Mouse (Mus musculus) neural tube, embryonic 12.5 days (tissue): ENCODE data around the gene Arid5a. TPM values are rescaled to one million over a fixed set of nuclear protein-coding genes. Genes with fewer than 3 reads are reported as not detected.

Experiments
- ATAC-seq: fragments of 200-750 bp; cut with Nextera tagmentation; 2 replicates; pipeline ENCODE4 v1.8.0; 2017; ENCODE audit warnings: low read depth, mild to moderate bottlenecking, moderate TSS enrichment, moderate library complexity; ENCODE audit not compliant: low FRiP score
- H3K27ac ChIP-seq: fragments of 300-500 bp; sonication (generic); 2 replicates; pipeline ENCODE4 v1.5.1; 2016
- H3K27me3 ChIP-seq: fragments of 300-500 bp; sonication (generic); replicated peaks from 2 replicates; pipeline ENCODE4 v1.6.1; 2016; ENCODE audit warnings: mild to moderate bottlenecking
- H3K36me3 ChIP-seq: fragments of 300-500 bp; sonication (generic); 2 replicates; pipeline ENCODE4 v1.6.1; 2016; ENCODE audit warnings: mild to moderate bottlenecking
- H3K4me1 ChIP-seq: fragments of 300-500 bp; sonication (generic); 2 replicates; pipeline ENCODE4 v1.6.1; 2016
- H3K4me2 ChIP-seq: fragments of 300-500 bp; sonication (generic); replicated peaks from 2 replicates; pipeline ENCODE4 v1.6.1; 2016; ENCODE audit warnings: mild to moderate bottlenecking
- H3K4me3 ChIP-seq: fragments of 300-500 bp; sonication (generic); 2 replicates; pipeline ENCODE4 v1.5.1; 2016
- H3K9ac ChIP-seq: fragments of 300-500 bp; sonication (generic); 2 replicates; pipeline ENCODE4 v1.6.1; 2016; ENCODE audit warnings: mild to moderate bottlenecking
- H3K9me3 ChIP-seq: fragments of 300-500 bp; sonication (generic); 2 replicates; pipeline ENCODE4 v1.6.1; 2016; ENCODE audit warnings: mild to moderate bottlenecking
- WGBS: fragments of 180-500 bp; shearing (Covaris S2); methylation state at CpG from one replicate; pipeline ENCODE4 v1.1.7; 2016; 5-methylcytosine and 5-hydroxymethylcytosine counted together
- polyA plus RNA-seq: library from polyadenylated mRNA; unstranded; fragments of >200 nt; fragmentation: Nextera tagmentation; extraction: Ambion mirVana; gene quantifications from 2 replicates; pipeline ENCODE4 v1.2.1, GENCODE M21; 2016

Gene Arid5a
- 4.1 and 5.2 TPM in 2 replicates for polyA plus RNA-seq

- Histone ChIP-seq H3K4me3 (peak within 1 kb of the TSS; percentile 58), H3K9ac (peak within 1 kb of the TSS; percentile 55), H3K27ac (no peak within 1 kb of the TSS), H3K4me2 (peak within 1 kb of the TSS; percentile 92), H3K4me1 (peaks cover 22% of the 10 kb centered on the region), H3K27me3 (peaks cover 24% of the 10 kb centered on the region; the same call in 1 of the 2 replicates), H3K9me3 (no peaks in the 10 kb centered on the region), H3K36me3 (no peaks in the 10 kb centered on the region)
- WGBS, result 1% methylated on average over 65 of the region's 65 CpGs
- peak; percentile 90 for ATAC-seq
Measured at GRCm38 (mm10) chr1:36307495-36308280, at the start of gene Arid5a. TSS of gene Arid5a (plus strand) at chr1:36307733.

GRCm38 (mm10) chr1:36258631-36259030 is 48.9 kb upstream of the Arid5a start:
- Histone ChIP-seq H3K9me3 (no peaks in the 10 kb centered on the region), H3K36me3 (no peaks in the 10 kb centered on the region), H3K4me1 (no peaks in the 10 kb centered on the region; the same call in 1 of the 2 replicates), H3K27me3 (peaks cover 1% of the 10 kb centered on the region; the same call in 1 of the 2 replicates), H3K9ac (no peak overlapping the region), H3K27ac (no peak overlapping the region), H3K4me3 (no peak overlapping the region), H3K4me2 (no peak overlapping the region)
- 50% methylated on average over 2 of the region's 2 CpGs for WGBS
- ATAC-seq, result no peak

- Histone ChIP-seq H3K9ac (no peak overlapping the region), H3K4me2 (no peak overlapping the region), H3K4me3 (no peak overlapping the region), H3K27me3 (no peaks in the 10 kb centered on the region; the same call in 1 of the 2 replicates), H3K36me3 (no peaks in the 10 kb centered on the region), H3K4me1 (no peaks in the 10 kb centered on the region; the same call in 1 of the 2 replicates), H3K9me3 (no peaks in the 10 kb centered on the region), H3K27ac (no peak overlapping the region)
- 92% methylated on average over 2 of the region's 2 CpGs for WGBS
- ATAC-seq, result no peak
Measured at GRCm38 (mm10) chr1:36259281-36259680, 48.3 kb upstream of the Arid5a start.

GRCm38 (mm10) chr1:36260418-36260817 is 47.1 kb upstream of the Arid5a start:
- no peaks in the 10 kb centered on the region for H3K27me3 ChIP-seq
- H3K36me3 ChIP-seq, result no peaks in the 10 kb centered on the region
- no peak overlapping the region for H3K9ac ChIP-seq
- H3K27ac ChIP-seq, result no peak overlapping the region
- ATAC-seq, result no peak
- no peaks in the 10 kb centered on the region for H3K4me1 ChIP-seq
- H3K9me3 ChIP-seq, result no peaks in the 10 kb centered on the region
- H3K4me2 ChIP-seq, result no peak overlapping the region
- WGBS, result 100% methylated on average over 1 of the region's 1 CpGs
- H3K4me3 ChIP-seq, result no peak overlapping the region

- Histone ChIP-seq H3K4me1 (no peaks in the 10 kb centered on the region), H3K4me3 (no peak overlapping the region), H3K9ac (no peak overlapping the region), H3K4me2 (no peak overlapping the region), H3K27me3 (no peaks in the 10 kb centered on the region), H3K36me3 (no peaks in the 10 kb centered on the region), H3K9me3 (no peaks in the 10 kb centered on the region), H3K27ac (no peak overlapping the region)
- WGBS, result 84% methylated on average over 19 of the region's 19 CpGs
- no peak for ATAC-seq
Measured at GRCm38 (mm10) chr1:36261708-36262504, 45.6 kb upstream of the Arid5a start.

GRCm38 (mm10) chr1:36263833-36264488 is 43.6 kb upstream of the Arid5a start:
- Histone ChIP-seq H3K4me2 (no peak overlapping the region), H3K9me3 (no peaks in the 10 kb centered on the region), H3K9ac (no peak overlapping the region), H3K4me3 (no peak overlapping the region), H3K4me1 (0 out of 2 replicates have a peak, but pooled peaks cover 1% of the 10 kb centered on the region), H3K36me3 (no peaks in the 10 kb centered on the region), H3K27me3 (peaks cover under 1% of the 10 kb centered on the region), H3K27ac (no peak overlapping the region)
- 78% methylated on average over 13 of the region's 13 CpGs for WGBS
- ATAC-seq, result no peak

- H3K9me3 ChIP-seq, result no peaks in the 10 kb centered on the region
- no peak overlapping the region for H3K27ac ChIP-seq
- no peak overlapping the region for H3K9ac ChIP-seq
- H3K36me3 ChIP-seq, result no peaks in the 10 kb centered on the region
- H3K4me3 ChIP-seq, result no peak overlapping the region
- H3K4me2 ChIP-seq, result no peak overlapping the region
- 0 out of 2 replicates have a peak, but pooled peaks cover 9% of the 10 kb centered on the region for H3K4me1 ChIP-seq
- peaks cover 9% of the 10 kb centered on the region for H3K27me3 ChIP-seq
- ATAC-seq, result no peak
- 87% methylated on average over 6 of the region's 6 CpGs for WGBS
Measured at GRCm38 (mm10) chr1:36266293-36266692, 41.2 kb upstream of the Arid5a start.

- Histone ChIP-seq H3K27me3 (peaks cover 9% of the 10 kb centered on the region), H3K4me3 (no peak overlapping the region), H3K36me3 (no peaks in the 10 kb centered on the region), H3K9me3 (no peaks in the 10 kb centered on the region), H3K27ac (no peak overlapping the region), H3K9ac (no peak overlapping the region), H3K4me1 (0 out of 2 replicates have a peak, but pooled peaks cover 9% of the 10 kb centered on the region), H3K4me2 (no peak overlapping the region)
- ATAC-seq, result no peak
- WGBS, result 98% methylated on average over 3 of the region's 3 CpGs
Measured at GRCm38 (mm10) chr1:36267595-36267994, 39.9 kb upstream of the Arid5a start.

- H3K36me3 ChIP-seq, result no peaks in the 10 kb centered on the region
- H3K9me3 ChIP-seq, result no peaks in the 10 kb centered on the region
- H3K27ac ChIP-seq, result no peak overlapping the region
- no peak overlapping the region for H3K9ac ChIP-seq
- no peak for ATAC-seq
- H3K27me3 ChIP-seq, result peaks cover 9% of the 10 kb centered on the region
- 0 out of 2 replicates have a peak overlapping the region, but pooled peaks have one; percentile 5 for H3K4me3 ChIP-seq
- 0 out of 2 replicates have a peak, but pooled peaks cover 9% of the 10 kb centered on the region for H3K4me1 ChIP-seq
- WGBS, result 46% methylated on average over 54 of the region's 54 CpGs
- peak overlapping the region; percentile 38 for H3K4me2 ChIP-seq
Measured at GRCm38 (mm10) chr1:36269121-36269795, 38.3 kb upstream of the Arid5a start.

GRCm38 (mm10) chr1:36270666-36271065 is 36.9 kb upstream of the Arid5a start:
- Histone ChIP-seq H3K4me2 (no peak overlapping the region), H3K27me3 (peaks cover 9% of the 10 kb centered on the region), H3K9ac (no peak overlapping the region), H3K36me3 (no peaks in the 10 kb centered on the region), H3K4me1 (0 out of 2 replicates have a peak, but pooled peaks cover 9% of the 10 kb centered on the region), H3K9me3 (no peaks in the 10 kb centered on the region), H3K4me3 (no peak overlapping the region), H3K27ac (no peak overlapping the region)
- WGBS, result 59% methylated on average over 3 of the region's 3 CpGs
- no peak for ATAC-seq

GRCm38 (mm10) chr1:36271516-36272230 is 35.9 kb upstream of the Arid5a start:
- H3K4me2 ChIP-seq, result no peak overlapping the region
- 78% methylated on average over 8 of the region's 8 CpGs for WGBS
- H3K27me3 ChIP-seq, result peaks cover 9% of the 10 kb centered on the region
- no peak overlapping the region for H3K27ac ChIP-seq
- H3K4me1 ChIP-seq, result 0 out of 2 replicates have a peak, but pooled peaks cover 9% of the 10 kb centered on the region
- ATAC-seq, result no peak
- H3K9ac ChIP-seq, result no peak overlapping the region
- no peaks in the 10 kb centered on the region for H3K36me3 ChIP-seq
- H3K4me3 ChIP-seq, result no peak overlapping the region
- no peaks in the 10 kb centered on the region for H3K9me3 ChIP-seq
